Mouse (Mus musculus) brown adipose tissue, adult 24 weeks (tissue): Measurements from ENCODE around the gene Ttc7b. TPM values are rescaled to one million over a fixed set of nuclear protein-coding genes. Genes with fewer than 3 reads are reported as not detected.

Source experiments
- H3K27ac ChIP-seq: fragments of 200-500 bp; replicated peaks from 2 replicates; pipeline ENCODE4 v1.5.1; 2012; ENCODE audit warnings: low read depth, mild to moderate bottlenecking, low read length
- H3K4me1 ChIP-seq: fragments of 200-500 bp; 2 replicates; pipeline ENCODE4 v1.6.1; 2012; ENCODE audit warnings: low read length, mixed read lengths; ENCODE audit not compliant: control insufficient read depth, insufficient read depth, insufficient read length
- H3K4me3 ChIP-seq: fragments of 200-500 bp; 2 replicates; pipeline ENCODE4 v1.5.1; 2012; ENCODE audit warnings: low read depth, mild to moderate bottlenecking, low read length, moderate library complexity; ENCODE audit not compliant: insufficient read depth
- polyA plus RNA-seq: library from polyadenylated mRNA; stranded (reverse); fragments of >200 nt; gene quantifications from 2 replicates; pipeline ENCODE4 v1.2.4, GENCODE M21; 2012; ENCODE audit not compliant: missing spikeins, insufficient read depth, insufficient read length

The Ttc7b gene
- polyA plus RNA-seq, 1 experiment, result 37.7 TPM

DNA sequence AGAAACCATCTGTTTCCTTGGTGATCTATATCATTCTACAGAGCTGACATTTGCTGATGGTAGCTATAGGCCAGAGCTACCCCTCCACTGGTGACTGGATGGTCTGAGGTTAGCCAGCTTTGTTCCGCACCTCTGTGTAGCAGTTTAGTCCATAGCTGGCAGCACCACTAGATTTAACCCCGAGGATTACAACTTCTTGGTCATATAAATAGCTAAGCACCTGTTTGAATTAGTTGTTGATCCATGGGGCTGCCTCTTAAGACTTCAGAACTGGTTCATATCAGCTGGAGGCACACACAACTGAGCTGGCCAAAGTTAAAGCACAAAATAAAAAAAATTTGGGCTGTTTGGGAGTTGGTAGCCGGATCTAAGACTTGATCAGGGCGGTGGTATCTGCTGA, 12.6 kb upstream of the Ttc7b start:
- Histone ChIP-seq H3K27ac (peak overlapping the region; percentile 70), H3K4me3 (no peak overlapping the region), H3K4me1 (peaks cover 40% of the 10 kb centered on the region)

DNA sequence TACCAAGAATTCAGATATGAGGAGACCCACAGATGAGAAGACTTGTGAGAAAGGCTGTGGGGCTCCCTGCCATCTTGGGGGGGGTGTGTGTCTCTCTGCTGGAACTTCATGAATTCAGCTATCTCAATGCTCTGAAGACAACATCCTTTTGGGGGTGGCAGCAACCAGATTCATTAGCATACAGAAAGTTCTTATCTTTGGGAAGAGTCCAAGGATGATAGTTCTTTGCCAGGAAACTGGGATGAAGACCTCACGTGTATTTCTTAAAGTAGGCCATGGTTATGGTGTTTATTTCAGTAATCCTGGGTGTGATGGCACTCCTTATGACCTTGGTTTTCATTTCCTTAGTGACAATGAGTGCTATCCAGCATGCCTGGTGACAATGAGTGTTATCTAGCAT, 11.1 kb upstream of the Ttc7b start:
- Histone ChIP-seq H3K4me1 (peaks cover 40% of the 10 kb centered on the region), H3K4me3 (no peak overlapping the region), H3K27ac (0 out of 2 replicates have a peak overlapping the region, but pooled peaks have one; percentile 86)

DNA sequence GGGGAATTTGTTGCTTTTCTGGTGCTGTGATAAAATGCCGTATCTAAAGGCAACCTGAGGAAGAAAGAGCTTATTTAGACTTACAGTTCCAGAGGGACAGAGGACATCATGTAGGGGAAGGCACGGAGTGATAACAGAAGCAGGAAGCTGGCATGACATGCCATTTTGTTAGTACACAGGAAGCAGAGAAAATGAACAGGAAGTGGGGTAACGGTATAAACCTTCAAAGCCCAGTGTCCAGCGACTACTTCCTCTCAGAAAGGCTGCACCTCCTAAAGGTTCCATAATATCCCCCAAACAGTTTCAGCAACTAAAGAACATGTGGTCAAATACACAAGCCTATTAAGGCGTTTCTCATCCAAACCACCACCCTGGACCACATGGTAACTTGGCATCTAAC, 10.2 kb upstream of the Ttc7b start:
- Histone ChIP-seq H3K27ac (peak overlapping the region; percentile 86), H3K4me1 (peaks cover 44% of the 10 kb centered on the region), H3K4me3 (no peak overlapping the region)

DNA sequence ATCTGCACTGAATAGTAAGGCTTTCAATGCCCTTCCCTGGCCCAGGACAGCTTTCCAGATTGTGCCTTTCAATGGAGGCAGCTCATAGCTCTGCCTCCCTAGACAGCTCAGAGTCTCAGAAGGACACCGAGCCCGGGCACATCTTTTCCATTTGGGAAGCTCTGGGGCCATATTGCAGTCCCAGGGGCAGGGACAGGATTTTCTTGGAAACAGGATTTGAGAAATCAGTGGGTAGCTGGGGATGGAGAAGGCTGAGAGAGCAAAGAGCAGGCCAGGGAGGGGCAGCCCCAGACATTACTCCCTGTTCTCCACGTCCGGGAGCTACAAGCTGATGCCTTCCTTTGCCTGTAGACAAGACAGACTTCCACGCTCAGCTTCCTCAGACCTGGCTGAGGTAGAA, 9.0 kb upstream of the Ttc7b start:
- Histone ChIP-seq H3K27ac (peak overlapping the region; percentile 86), H3K4me1 (peaks cover 39% of the 10 kb centered on the region), H3K4me3 (no peak overlapping the region)

DNA sequence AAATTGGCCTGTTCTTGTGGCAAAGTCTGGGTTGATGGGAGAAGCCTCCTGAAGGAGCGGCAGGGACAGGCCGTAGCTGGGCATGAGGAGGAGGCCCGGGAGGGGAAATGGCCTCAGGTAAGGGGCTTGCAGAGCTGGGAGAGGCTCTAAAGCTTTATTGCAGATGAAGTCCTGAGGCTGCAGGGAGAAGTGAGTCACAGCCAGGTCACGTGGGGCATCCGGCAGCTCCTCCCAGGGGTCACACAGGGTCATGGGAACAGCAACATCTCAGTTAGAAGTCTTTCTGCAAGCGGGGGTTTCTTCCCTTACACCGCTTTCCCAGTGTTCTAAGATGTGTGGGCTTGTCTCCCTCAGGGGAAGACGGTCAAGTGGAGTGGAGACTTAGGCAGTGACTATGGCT, 8.5 kb upstream of the Ttc7b start:
- H3K27ac ChIP-seq, result peak overlapping the region; percentile 92
- H3K4me3 ChIP-seq, result no peak overlapping the region
- H3K4me1 ChIP-seq, result peaks cover 34% of the 10 kb centered on the region

DNA sequence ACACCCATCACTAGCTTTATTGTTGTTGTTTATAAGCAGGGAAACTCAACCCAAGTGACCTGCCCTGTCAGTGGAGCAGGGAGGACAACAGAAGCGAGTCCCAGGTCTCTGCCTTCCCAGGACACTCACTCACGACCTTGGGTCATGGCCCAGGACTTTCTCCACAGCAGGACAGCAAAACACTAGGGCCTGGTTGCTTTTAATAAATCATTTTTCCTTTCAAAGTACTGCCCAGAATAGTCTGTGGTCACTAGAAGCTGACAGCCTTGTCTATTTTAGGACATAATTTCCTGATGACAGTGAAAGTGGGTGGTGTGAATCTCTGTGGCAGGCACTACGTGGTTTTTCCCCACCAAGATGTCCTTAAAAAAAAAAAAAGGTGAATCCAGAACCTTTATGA, 7.6 kb upstream of the Ttc7b start:
- Histone ChIP-seq H3K4me3 (no peak overlapping the region), H3K4me1 (peaks cover 34% of the 10 kb centered on the region), H3K27ac (peak overlapping the region; percentile 92)

DNA sequence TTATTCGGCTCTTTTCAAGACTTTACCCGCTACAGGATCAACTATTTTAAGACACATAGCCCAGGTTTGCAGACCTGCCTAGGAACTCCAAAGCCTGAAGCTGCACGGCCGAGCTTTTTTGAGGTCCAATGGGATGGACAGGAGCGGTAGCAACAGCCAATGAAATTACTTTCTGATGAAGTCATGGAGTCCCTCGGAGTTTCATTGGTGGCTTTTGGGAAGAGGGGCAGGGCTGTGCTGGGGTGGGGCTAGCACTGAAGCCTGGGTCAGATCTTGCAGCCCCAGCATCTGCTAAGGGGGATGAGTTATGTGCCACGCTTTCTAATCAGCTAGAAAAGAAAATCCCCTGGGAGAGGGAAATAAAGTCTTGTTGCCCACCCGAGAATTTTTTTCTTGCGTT, 7.1 kb upstream of the Ttc7b start:
- peaks cover 34% of the 10 kb centered on the region for H3K4me1 ChIP-seq
- H3K4me3 ChIP-seq, result peak overlapping the region; percentile 22
- H3K27ac ChIP-seq, result peak overlapping the region; percentile 92

DNA sequence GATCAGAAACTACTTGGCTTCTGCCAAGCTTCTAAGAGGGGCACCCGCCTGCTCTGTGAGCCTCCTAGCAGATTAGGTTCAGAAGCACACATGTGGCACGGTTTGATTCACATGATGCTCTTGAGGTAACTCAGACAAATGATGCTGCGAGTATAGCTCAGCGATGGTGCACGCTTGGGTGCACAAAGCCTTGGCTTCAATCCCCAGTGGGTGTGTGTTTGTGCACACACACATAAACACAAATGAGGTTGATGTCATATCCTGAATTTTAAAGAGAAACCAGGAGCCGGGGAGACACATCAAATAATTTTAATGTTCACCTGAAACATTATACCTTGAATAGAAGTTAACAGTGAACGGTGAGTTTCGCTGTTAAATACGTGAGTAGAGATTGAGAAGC, 6.6 kb upstream of the Ttc7b start:
- Histone ChIP-seq H3K4me1 (peaks cover 34% of the 10 kb centered on the region), H3K27ac (peak overlapping the region; percentile 69), H3K4me3 (no peak overlapping the region)

DNA sequence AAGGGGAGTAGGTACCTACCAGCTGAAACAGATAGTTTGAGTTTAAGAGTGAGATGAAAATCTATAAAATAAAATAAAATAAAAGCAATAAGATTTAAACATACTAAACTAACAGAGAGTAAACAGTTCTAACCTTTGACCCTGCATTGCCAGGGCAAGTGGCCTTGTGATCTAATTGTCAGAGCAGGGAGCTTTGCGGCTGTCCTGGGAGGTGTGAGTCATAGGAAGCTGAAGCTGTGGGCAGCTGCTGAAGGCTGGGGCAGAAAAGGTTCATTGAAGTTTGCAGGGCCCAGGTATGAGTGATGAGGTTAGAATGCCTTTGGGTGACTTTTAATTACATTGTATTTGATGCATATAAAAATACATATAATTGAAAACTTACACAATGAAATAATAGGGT, 5.3 kb upstream of the Ttc7b start:
- H3K4me3 ChIP-seq, result no peak overlapping the region
- H3K27ac ChIP-seq, result no peak overlapping the region
- H3K4me1 ChIP-seq, result peaks cover 34% of the 10 kb centered on the region

DNA sequence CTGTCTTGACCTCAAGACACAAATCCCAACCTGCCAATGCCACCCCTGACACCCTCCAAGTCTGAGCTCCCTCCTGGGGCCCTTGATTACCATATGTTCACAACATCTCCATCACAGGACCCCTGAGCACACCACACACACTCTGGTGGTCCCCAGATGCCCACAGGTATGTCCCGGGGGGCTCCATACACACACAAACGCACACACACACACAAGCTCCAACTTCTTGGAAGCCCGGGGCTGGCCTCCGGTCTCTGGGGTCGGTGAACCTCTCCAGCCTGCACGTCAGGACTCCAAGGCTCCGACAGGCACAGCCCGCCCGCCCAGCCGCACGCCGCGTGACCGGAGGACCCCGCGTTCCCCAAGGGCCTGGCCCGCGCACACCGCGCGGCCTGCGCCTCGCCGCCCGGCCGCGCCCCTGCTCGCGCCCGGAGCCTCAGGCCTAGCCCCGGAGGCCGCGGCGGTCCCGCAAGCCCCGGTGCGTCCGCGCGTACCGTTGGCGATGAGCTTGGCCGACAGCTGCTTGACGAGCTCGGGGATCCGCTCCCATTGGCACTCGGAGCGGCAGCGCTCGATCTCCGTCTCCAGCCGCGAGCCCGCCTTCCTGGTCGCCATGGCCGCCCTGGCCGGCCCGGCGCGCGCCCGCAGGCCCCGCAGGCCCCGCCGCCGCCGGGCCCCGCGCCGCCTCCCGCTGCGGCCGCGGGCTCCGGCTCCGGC, 391 bp downstream of the Ttc7b start:
- H3K4me3 ChIP-seq, result peak overlapping the region; percentile 100
- H3K27ac ChIP-seq, result peak overlapping the region; percentile 90
- peaks cover 27% of the 10 kb centered on the region for H3K4me1 ChIP-seq

DNA sequence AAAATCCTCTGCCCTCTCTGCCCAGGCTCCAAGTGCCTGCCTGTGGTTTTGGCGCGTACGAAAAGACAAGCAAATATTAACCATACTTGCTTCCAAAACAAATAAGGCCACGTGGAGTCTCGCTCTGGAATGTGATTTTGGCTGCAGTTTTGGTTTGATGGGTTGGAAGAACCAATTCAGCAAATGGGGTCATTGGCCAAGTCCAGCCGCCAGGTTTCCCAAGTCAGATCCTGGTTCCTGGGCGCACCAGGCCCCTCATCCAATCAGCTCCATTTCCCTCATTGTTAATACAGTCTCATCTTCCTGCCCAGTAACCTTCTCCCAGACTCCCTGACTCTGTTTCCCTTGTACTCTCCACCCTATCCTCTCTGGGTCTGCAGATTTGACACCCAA, 946 bp downstream of the Ttc7b start:
- H3K4me1 ChIP-seq, result peaks cover 30% of the 10 kb centered on the region
- peak overlapping the region; percentile 90 for H3K27ac ChIP-seq
- peak overlapping the region; percentile 100 for H3K4me3 ChIP-seq

DNA sequence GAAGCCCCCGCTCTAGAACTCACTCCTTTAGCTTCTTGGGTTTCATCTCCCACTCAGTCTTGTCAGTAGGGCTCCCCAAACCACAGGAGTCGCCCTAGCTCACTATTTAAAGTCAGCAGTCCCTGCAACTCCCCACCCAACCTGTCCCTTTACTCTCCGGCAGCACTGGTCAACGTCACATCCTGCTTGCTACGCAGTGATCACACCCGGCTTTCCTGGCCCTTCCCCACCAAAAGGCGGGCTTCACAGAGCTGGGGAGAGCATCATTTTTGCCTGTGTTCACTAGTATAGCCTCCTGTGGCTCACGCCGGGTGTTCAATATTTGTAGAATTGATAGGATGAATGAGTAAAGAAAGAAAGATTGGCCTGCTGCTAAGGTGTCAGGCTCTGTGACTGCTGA, 3.3 kb downstream of the Ttc7b start:
- H3K4me1 ChIP-seq, result peaks cover 45% of the 10 kb centered on the region
- peak overlapping the region; percentile 73 for H3K27ac ChIP-seq
- H3K4me3 ChIP-seq, result peak overlapping the region; percentile 24; the same call in 1 of the 2 replicates

DNA sequence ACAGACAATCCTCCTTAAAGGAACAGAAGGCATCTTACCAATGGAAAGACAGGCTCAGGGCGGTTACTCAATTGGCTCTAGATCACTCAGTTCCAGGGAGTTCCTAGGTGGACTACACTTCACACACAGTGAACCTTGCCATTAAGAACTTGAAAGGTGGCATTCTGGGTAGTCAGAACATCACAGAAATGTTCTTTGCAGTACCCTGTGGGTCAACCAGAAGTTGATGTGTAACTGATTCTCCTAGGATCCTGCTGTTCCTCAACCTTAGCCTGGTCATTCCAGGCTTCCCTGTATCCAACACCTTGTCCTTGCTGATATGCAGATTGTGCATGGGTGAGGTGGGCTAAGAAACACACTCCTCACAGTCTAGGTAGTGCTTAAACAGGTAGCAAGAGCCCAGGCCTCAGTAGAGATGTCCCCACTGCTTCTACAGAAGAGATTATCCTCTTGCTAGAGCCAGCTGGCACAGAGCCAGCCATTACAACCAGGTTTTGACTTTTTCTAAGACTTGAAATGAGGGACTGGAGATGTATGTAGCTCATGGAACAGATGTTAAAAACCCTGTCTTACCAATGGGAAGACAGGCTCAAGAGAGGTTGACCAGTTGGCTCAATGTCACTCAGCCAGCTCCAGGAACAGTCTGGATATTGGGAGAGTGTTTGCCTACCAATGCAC, 4.3 kb downstream of the Ttc7b start:
- peaks cover 51% of the 10 kb centered on the region for H3K4me1 ChIP-seq
- H3K27ac ChIP-seq, result peak overlapping the region; percentile 73; the same call in 1 of the 2 replicates
- H3K4me3 ChIP-seq, result no peak overlapping the region

DNA sequence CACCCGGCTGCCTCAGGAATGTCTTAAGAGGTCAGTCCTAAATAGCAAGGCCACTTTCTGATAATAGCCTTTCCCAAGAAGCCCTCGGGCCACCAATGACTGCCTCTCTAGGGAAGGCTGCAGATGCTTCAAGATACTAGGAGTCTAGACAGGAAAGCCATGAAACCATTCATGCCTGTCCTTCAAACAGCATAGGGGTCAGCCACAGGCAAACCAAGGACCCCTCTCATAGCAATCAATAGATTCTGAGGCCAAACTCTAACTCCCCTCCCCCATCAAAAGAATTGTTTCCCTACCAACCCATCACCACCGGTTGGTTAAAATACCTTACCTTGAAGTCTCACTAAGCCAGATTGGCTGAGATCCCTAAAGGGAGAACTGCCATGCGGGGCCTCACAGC, 5.1 kb downstream of the Ttc7b start:
- no peak overlapping the region for H3K4me3 ChIP-seq
- peaks cover 57% of the 10 kb centered on the region for H3K4me1 ChIP-seq
- no peak overlapping the region for H3K27ac ChIP-seq

DNA sequence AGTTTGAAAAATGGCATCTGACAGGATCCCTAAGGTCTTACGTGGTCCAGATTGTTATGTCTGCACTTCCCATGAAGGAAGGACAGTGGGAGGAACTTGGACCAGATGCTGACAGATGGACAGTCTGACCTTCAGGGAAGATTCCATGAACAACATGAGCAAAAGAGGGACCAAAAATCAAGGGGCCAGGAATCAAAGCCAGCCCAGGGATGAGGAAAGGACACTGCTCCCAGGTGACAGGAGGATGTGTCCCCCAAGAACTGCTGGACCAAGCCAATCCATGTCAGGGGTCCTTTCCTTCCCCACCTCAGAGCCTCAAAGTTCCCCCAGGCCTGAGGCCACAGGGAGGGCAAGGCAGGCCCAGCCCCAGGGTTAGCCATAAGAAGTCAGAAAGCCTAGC, 6.0 kb downstream of the Ttc7b start:
- Histone ChIP-seq H3K4me1 (peaks cover 65% of the 10 kb centered on the region), H3K27ac (peak overlapping the region; percentile 45; the same call in 1 of the 2 replicates), H3K4me3 (no peak overlapping the region)

DNA sequence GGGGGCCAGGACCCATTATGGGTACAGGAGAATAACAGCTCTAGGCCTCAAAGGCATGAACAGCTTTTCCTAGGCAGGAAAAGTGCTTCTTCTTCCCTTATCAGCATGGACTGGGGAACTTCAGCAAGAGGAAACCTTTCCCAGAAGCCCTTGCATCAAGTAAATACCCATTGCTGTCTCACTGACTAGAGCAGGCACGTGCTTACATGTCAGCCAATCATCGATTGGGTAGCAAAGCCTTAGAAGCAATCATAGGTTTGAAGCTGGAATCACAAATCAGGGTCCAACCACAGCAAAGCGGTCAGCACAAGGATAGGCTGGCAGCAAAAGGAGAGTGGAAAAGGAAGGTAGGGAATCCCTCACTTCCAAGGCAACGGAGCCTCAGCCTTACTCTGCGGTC, 7.5 kb downstream of the Ttc7b start:
- Histone ChIP-seq H3K27ac (peak overlapping the region; percentile 32; the same call in 1 of the 2 replicates), H3K4me1 (peaks cover 64% of the 10 kb centered on the region), H3K4me3 (no peak overlapping the region)
